Mouse (Mus musculus) midbrain, embryonic 12.5 days (tissue): ENCODE data around the gene Sipa1l3. TPM values are rescaled to one million over a fixed set of nuclear protein-coding genes. Genes with fewer than 3 reads are reported as not detected.

Source experiments
- ATAC-seq: fragments of 200-750 bp; cut with Nextera tagmentation; 2 replicates; pipeline ENCODE4 v1.8.0; 2017; ENCODE audit warnings: low read depth, moderate TSS enrichment, moderate library complexity; ENCODE audit not compliant: low FRiP score
- H3K27ac ChIP-seq: fragments of 300-500 bp; sonication (generic); replicated peaks from 2 replicates; pipeline ENCODE4 v1.5.1; 2016; ENCODE audit warnings: mild to moderate bottlenecking
- H3K27me3 ChIP-seq: fragments of 300-500 bp; sonication (generic); 2 replicates; pipeline ENCODE4 v1.6.1; 2016; ENCODE audit warnings: mild to moderate bottlenecking
- H3K36me3 ChIP-seq: fragments of 300-500 bp; sonication (generic); 2 replicates; pipeline ENCODE4 v1.6.1; 2016
- H3K4me1 ChIP-seq: fragments of 300-500 bp; sonication (generic); 2 replicates; pipeline ENCODE4 v1.6.1; 2016
- H3K4me2 ChIP-seq: fragments of 300-500 bp; sonication (generic); replicated peaks from 2 replicates; pipeline ENCODE4 v1.6.1; 2016; ENCODE audit warnings: mild to moderate bottlenecking, moderate library complexity
- H3K4me3 ChIP-seq: fragments of 300-500 bp; sonication (generic); 2 replicates; pipeline ENCODE4 v1.5.1; 2016; ENCODE audit warnings: mild to moderate bottlenecking
- H3K9ac ChIP-seq: fragments of 300-500 bp; sonication (generic); replicated peaks from 2 replicates; pipeline ENCODE4 v1.6.1; 2016; ENCODE audit warnings: mild to moderate bottlenecking, moderate library complexity
- H3K9me3 ChIP-seq: fragments of 300-500 bp; sonication (generic); 2 replicates; pipeline ENCODE4 v1.6.1; 2016; ENCODE audit warnings: mild to moderate bottlenecking
- WGBS: fragments of 180-500 bp; shearing (Covaris S2); methylation state at CpG from one replicate; pipeline ENCODE4 v1.1.7; 2016; 5-methylcytosine and 5-hydroxymethylcytosine counted together
- polyA plus RNA-seq: library from polyadenylated mRNA; unstranded; fragments of >200 nt; fragmentation: Nextera tagmentation; extraction: Ambion mirVana; gene quantifications from 2 replicates; pipeline ENCODE4 v1.2.1, GENCODE M21; 2016

Gene Sipa1l3
- polyA plus RNA-seq, 1 experiment from 2014 or later: 14.6 TPM

DNA sequence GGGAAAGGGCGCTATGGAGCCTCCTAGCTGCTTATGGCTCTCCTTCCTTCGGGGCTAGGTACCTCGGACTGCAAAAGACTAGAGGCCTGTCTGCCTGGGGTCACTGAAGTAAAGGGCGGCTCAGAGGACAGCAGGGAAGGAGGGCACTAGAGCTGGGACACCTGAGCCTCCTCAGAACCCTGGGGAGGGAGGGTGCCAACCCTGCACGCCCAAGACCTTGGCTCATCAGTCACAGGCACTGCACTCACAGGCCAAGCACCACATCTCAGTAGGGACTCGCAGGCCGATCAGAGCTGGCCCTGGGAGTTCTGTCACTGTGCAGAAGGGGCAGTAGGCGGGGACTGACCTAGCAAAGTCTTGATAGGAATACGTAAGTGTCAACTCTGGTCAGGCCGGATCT lies 81.4 kb downstream of the Sipa1l3 start:
- Histone ChIP-seq H3K4me3 (no peak overlapping the region), H3K9ac (no peak overlapping the region), H3K27ac (no peak overlapping the region), H3K9me3 (no peaks in the 10 kb centered on the region), H3K36me3 (no peaks in the 10 kb centered on the region), H3K27me3 (peaks cover 37% of the 10 kb centered on the region), H3K4me1 (peaks cover 32% of the 10 kb centered on the region), H3K4me2 (no peak overlapping the region)
- ATAC-seq: no peak
- WGBS: 72% methylated on average over 10 of the region's 10 CpGs

DNA sequence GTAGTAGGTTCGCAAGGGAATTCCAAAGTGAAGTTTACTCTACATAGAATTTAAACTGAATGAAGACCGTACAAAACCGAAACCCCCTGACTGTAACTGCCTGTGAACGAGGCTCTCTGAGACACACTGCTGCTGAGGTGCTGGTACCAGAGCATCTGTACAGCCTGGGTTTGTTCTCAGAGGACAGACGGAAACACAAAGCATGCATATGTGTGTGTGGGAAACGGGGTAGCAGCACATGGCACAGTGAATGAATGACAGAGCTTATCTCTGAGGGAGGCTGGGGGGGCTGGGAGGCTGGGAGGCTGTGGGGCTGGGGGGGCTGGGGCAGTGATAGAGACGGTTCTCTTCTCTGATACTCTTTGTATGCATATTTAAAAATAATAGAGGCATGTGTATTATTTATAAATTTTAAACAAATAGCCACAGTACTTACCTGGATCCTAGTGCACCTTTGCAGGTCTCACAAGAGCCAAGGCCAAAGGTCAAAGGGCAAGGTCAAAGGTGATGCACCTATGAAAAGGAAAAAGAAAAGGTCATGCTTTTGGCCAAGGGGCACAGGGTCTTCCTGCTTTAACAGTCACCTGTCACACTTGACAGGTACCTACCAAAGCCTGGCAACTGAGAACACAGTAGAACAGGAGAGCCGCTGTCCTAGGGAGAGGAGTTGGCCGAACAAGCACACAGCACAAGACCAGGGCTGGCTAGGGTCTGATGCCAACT lies 84.0 kb downstream of the Sipa1l3 start:
- 76% methylated on average over 9 of the region's 9 CpGs for WGBS
- peaks cover 40% of the 10 kb centered on the region for H3K4me1 ChIP-seq

DNA sequence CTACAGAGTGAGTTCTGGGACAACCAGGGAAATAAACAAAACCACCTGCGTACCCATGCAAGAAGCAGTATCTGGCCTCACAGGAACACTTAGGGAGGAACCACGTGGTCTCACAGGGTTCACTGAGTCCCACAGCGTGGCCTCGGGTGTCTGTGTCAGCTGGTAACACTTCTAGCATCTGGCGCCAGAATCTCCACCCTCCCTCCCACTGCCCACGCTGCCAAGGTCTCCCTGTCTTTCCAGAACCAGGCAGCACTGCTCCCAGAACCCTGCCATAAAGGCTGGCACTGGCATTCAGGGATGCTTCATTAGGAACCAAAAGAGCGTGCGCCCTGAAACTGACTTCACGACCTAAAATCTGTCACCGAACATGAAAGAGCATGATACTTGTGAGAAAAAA lies 84.7 kb downstream of the Sipa1l3 start:
- WGBS: 78% methylated on average over 10 of the region's 10 CpGs
- Histone ChIP-seq H3K4me2 (no peak overlapping the region), H3K9ac (no peak overlapping the region), H3K27ac (no peak overlapping the region), H3K36me3 (no peaks in the 10 kb centered on the region), H3K9me3 (no peaks in the 10 kb centered on the region), H3K27me3 (peaks cover 29% of the 10 kb centered on the region), H3K4me3 (no peak overlapping the region), H3K4me1 (peaks cover 40% of the 10 kb centered on the region)
- ATAC-seq: no peak

More for the DNA sequence above, 84.0 kb downstream of the Sipa1l3 start:
- Histone ChIP-seq H3K27me3 (peaks cover 33% of the 10 kb centered on the region), H3K4me3 (no peak overlapping the region), H3K4me2 (no peak overlapping the region), H3K9ac (no peak overlapping the region), H3K9me3 (no peaks in the 10 kb centered on the region), H3K36me3 (no peaks in the 10 kb centered on the region), H3K27ac (no peak overlapping the region)
- ATAC-seq: no peak

DNA sequence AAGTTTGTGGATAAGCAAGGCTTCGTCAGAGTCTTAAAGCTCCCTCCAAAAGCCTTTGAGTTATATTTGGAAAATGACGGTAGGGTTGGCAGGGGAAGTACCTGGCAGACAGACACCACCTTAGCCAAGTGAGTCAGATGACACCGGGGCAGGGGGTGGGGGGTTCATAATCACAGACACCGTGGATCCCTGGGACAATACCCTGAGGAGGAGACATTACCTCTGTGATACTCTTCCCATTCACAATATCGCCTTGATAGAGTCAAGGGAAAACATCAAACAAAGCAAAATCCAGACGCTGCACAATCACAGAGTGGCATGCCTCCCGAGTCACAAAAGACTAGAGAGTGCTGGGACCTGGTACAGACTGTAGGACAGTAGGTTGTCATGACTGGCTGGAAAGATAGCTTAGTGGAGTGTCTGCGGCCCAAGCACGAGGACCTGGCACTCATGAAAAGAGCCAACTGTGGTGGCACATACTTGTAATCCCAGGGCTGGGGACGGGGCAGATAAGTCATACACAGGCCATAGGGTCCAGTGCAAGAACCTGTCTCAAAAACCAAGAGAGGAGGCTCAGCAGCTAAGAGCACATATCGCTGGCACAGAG lies 85.4 kb downstream of the Sipa1l3 start:
- Histone ChIP-seq H3K27ac (0 out of 2 replicates have a peak overlapping the region, but pooled peaks have one; percentile 36), H3K4me3 (no peak overlapping the region), H3K9me3 (no peaks in the 10 kb centered on the region), H3K9ac (no peak overlapping the region), H3K4me2 (0 out of 2 replicates have a peak overlapping the region, but pooled peaks have one; percentile 1), H3K4me1 (peaks cover 40% of the 10 kb centered on the region), H3K36me3 (no peaks in the 10 kb centered on the region), H3K27me3 (peaks cover 32% of the 10 kb centered on the region)
- WGBS: 40% methylated on average over 11 of the region's 11 CpGs
- ATAC-seq: no peak

DNA sequence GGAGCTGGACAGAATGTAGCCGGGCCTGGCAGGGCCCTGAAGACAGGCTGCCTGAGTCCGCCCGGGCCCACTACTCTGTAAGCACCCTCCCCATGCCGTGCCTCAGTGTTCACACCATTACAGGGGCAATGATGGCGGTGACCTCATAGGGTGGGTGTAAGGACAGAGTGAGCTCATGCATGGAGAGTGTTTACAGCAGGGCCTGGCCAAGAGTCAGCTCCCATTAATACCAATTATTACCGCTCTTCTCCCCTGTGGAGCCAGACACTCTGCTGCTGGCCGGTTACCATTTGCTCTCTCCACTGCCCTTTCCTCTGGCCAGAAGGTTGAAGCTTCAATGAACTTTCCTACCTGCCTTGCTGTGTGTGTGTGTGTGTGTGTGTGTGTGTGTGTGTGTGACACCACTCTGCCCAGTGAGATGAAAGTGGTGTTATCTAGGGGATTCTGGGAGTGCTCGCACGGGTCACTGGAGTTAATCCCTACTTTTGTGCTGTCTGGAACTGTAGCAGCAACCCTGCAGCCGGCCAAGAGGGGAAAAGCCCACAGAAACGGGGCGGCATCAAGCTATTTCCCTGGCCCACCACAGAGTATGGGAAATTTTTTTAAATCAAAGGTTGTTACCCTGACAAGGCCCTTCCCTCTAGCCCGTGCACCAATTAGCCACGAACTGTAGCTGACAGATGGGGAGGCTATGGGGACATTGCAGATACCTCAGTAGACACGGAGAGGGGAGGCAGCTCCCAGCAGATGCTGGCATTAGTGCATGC lies 86.1 kb downstream of the Sipa1l3 start:
- Histone ChIP-seq H3K9me3 (no peaks in the 10 kb centered on the region), H3K9ac (no peak overlapping the region), H3K27ac (peak overlapping the region; percentile 36), H3K27me3 (peaks cover 34% of the 10 kb centered on the region), H3K36me3 (no peaks in the 10 kb centered on the region), H3K4me3 (no peak overlapping the region), H3K4me2 (0 out of 2 replicates have a peak overlapping the region, but pooled peaks have one; percentile 1), H3K4me1 (peaks cover 40% of the 10 kb centered on the region)
- ATAC-seq: peak; percentile 25; the same call in 1 of the 2 replicates
- WGBS: 9% methylated on average over 15 of the region's 15 CpGs

DNA sequence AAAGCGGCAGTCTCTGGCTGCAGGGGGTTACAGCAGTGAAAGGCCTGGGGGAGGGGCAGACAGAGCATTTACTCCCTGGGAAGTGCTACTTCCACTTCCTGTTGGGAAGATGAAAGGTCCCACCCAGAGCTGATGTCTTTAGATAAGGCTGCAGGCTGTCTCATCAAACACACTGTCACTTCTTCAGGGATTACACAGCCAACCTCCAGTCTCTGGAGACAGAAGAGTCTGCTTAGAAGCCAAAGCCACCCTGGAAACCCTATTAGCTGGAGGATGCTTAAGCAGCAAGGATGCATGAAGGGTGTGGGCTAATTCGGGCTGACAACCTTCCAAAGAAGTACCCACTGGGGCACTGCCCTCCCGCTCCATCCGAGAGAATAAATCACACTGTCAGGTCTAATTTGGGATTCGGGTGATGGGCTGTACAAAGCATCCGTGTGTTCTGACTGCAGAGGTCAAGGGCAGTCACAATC lies 87.7 kb downstream of the Sipa1l3 start:
- peak; percentile 69 for ATAC-seq
- Histone ChIP-seq H3K27me3 (peaks cover 31% of the 10 kb centered on the region), H3K9me3 (no peaks in the 10 kb centered on the region), H3K36me3 (no peaks in the 10 kb centered on the region), H3K4me1 (peaks cover 40% of the 10 kb centered on the region), H3K9ac (no peak overlapping the region; the same call in 1 of the 2 replicates), H3K27ac (0 out of 2 replicates have a peak overlapping the region, but pooled peaks have one; percentile 39), H3K4me2 (peak overlapping the region; percentile 21; the same call in 1 of the 2 replicates), H3K4me3 (no peak overlapping the region)
- 6% methylated on average over 6 of the region's 6 CpGs for WGBS

DNA sequence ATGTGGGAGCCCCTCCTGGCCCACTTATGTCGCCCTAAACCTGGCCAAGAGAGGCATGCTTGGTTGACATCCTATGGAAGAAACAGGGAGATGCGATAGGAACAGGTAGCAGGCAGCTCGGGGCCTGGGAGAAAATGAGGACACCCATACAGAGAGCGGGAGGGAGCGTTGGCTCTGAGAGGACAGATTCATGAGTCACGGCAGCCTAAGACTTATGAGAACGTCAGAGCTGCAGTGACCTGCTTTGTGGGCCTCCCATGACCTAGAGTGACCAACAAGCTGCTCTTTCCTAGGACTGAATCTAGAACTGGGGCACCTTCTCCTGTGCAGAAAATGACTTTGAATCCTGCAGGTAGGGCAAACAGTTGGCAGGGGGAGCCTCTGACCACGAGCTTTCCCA lies 92.4 kb downstream of the Sipa1l3 start:
- no peaks in the 10 kb centered on the region for H3K36me3 ChIP-seq
- ATAC-seq: no peak
- no peak overlapping the region for H3K9ac ChIP-seq
- H3K27me3 ChIP-seq: peaks cover 15% of the 10 kb centered on the region
- H3K4me1 ChIP-seq: peaks cover 23% of the 10 kb centered on the region
- H3K4me3 ChIP-seq: no peak overlapping the region
- H3K4me2 ChIP-seq: no peak overlapping the region
- 91% methylated on average over 8 of the region's 8 CpGs for whole genome bisulfite sequencing
- no peaks in the 10 kb centered on the region for H3K9me3 ChIP-seq
- no peak overlapping the region for H3K27ac ChIP-seq

DNA sequence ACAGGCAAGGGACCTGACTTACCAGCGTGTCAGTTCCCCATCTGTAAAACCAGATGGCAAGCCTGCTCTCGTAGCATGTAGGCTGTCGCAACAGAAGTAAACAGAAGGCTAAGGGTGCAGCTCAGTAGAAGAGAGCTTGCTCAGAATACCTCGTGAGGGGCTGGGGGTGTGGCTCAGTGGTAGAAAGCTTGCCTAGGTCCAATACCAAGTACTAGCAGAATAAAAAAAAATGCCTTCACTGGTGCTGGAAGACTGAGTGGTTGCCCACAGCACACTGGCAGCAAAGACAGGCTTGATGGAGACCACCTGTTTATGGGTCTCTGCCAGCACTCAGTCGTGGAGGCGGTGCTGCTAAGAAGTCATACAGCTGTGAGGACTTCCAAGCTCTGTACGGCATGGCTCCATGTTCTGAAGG lies 93.0 kb downstream of the Sipa1l3 start:
- Histone ChIP-seq H3K9ac (no peak overlapping the region), H3K36me3 (no peaks in the 10 kb centered on the region), H3K27me3 (peaks cover 15% of the 10 kb centered on the region), H3K4me1 (peaks cover 20% of the 10 kb centered on the region), H3K4me2 (no peak overlapping the region), H3K4me3 (no peak overlapping the region), H3K9me3 (no peaks in the 10 kb centered on the region), H3K27ac (no peak overlapping the region)
- WGBS: 89% methylated on average over 7 of the region's 7 CpGs
- no peak for ATAC-seq

DNA sequence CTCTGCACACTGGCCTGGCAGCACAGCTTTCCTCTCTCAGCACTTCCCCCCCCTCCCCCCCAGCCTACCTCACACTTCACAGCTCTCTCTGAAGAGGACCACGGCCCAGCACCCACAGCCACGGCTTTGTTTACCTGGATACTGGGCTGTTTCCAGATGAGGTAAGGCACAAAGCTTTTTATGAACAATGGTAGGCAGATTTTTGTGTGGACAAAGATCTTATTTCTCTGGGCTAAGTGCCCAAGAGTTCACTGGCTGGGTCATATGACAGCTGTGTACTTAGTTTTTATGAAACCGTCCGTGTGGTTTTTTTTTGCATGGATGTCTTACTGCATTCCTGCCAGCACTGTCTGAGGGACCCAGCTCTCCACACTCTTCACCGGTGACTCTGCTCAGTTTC lies 93.8 kb downstream of the Sipa1l3 start:
- H3K4me2 ChIP-seq: no peak overlapping the region
- H3K4me1 ChIP-seq: peaks cover 16% of the 10 kb centered on the region
- peaks cover 15% of the 10 kb centered on the region for H3K27me3 ChIP-seq
- no peak overlapping the region for H3K4me3 ChIP-seq
- ATAC-seq: no peak
- no peaks in the 10 kb centered on the region for H3K9me3 ChIP-seq
- 69% methylated on average over 5 of the region's 5 CpGs for WGBS
- H3K27ac ChIP-seq: no peak overlapping the region
- no peaks in the 10 kb centered on the region for H3K36me3 ChIP-seq
- no peak overlapping the region for H3K9ac ChIP-seq

DNA sequence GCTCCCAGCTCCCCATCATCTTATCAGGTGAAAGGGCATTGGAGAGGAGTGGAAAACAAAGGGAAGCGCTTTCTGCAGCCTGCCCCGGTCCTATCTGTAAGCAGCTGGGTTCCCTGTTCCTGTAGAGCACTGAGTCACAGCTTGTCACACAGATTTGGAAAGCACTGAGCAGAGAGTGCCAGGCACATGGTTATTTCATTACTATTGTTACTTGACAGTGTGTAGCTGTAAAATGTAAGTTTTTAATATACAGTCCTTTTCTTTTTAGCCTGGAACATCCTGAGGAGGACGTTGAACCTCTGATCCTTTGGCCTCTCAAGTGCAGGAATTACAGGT lies 96.6 kb downstream of the Sipa1l3 start:
- no peaks in the 10 kb centered on the region for H3K9me3 ChIP-seq
- peak overlapping the region; percentile 68 for H3K27ac ChIP-seq
- peaks cover 29% of the 10 kb centered on the region for H3K4me1 ChIP-seq
- H3K4me2 ChIP-seq: 0 out of 2 replicates have a peak overlapping the region, but pooled peaks have one; percentile 1
- H3K27me3 ChIP-seq: peaks cover under 1% of the 10 kb centered on the region; the same call in 1 of the 2 replicates
- H3K9ac ChIP-seq: 0 out of 2 replicates have a peak overlapping the region, but pooled peaks have one; percentile 11
- H3K36me3 ChIP-seq: no peaks in the 10 kb centered on the region
- 20% methylated on average over 3 of the region's 3 CpGs for WGBS
- no peak overlapping the region for H3K4me3 ChIP-seq
- no peak for ATAC-seq

DNA sequence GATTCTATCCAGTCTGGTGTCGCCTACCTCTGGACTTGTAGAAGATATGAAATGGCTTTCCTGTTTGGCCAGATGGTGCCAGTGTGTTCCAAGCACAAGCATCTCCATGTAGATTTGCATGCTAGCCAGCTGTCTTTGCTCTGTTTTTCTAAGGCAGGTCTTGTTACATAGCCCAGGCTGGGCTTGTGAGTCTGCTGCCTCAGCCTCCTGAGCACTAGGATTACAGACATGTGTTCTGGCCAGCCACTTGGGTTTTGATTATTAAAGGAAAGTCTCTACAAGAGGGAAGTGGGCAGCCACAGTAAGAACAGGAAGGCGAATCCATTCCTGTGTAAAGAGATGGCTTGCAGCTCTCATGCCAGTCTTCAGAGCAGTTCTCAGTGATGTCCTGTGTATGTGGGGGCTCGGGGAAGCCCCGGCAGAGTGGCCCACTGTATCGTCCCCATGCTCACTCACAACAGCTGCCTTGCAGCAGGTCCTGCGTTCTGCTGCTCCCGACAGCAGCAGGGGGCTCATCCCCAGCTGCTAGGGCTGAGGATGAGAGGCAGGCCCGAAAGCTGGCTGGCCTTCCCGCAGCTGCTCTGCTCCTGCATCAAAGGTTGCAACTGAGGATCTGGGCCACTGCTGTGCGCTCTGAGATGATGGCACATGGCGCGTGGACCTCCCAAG lies 97.1 kb downstream of the Sipa1l3 start:
- H3K4me1 ChIP-seq: peaks cover 34% of the 10 kb centered on the region
- no peaks in the 10 kb centered on the region for H3K9me3 ChIP-seq
- H3K36me3 ChIP-seq: no peaks in the 10 kb centered on the region
- 20% methylated on average over 12 of the region's 12 CpGs for whole genome bisulfite sequencing
- 0 out of 2 replicates have a peak overlapping the region, but pooled peaks have one; percentile 1 for H3K4me2 ChIP-seq
- no peak overlapping the region for H3K4me3 ChIP-seq
- H3K27me3 ChIP-seq: no peaks in the 10 kb centered on the region; the same call in 1 of the 2 replicates
- ATAC-seq: peak; percentile 56; the same call in 1 of the 2 replicates
- H3K27ac ChIP-seq: peak overlapping the region; percentile 68
- 0 out of 2 replicates have a peak overlapping the region, but pooled peaks have one; percentile 11 for H3K9ac ChIP-seq
